Mouse (Mus musculus) spleen, adult 2 months (tissue): ENCODE measurements around the gene Zfp784. TPM values are rescaled to one million over a fixed set of nuclear protein-coding genes. Genes with fewer than 3 reads are reported as not detected.
A peak's percentile ranks its signal among the peaks of the same experiment; 100 is the strongest.

ENCODE experiments used
- DNase-seq, 2 experiments: peaks; one replicate each; pipeline versions ENCODE4 v3.0.0 to v3.0.0-alpha.2; 2012 to 2021; ENCODE audit warnings: low spot score in 2 of 2, low read depth in 1 of 2
- H3K27ac ChIP-seq: fragments of 200-500 bp; 2 replicates; pipeline ENCODE4 v1.5.1; 2012; ENCODE audit warnings: low read length, inconsistent platforms; ENCODE audit not compliant: insufficient read depth
- H3K27me3 ChIP-seq: fragments of 200-500 bp; 2 replicates; pipeline ENCODE4 v1.6.1; 2012; ENCODE audit warnings: mild to moderate bottlenecking, moderate library complexity, low read length, inconsistent platforms; ENCODE audit not compliant: control insufficient read depth, insufficient read depth
- H3K36me3 ChIP-seq: fragments of 200-500 bp; 2 replicates; pipeline ENCODE4 v1.6.1; 2012; ENCODE audit warnings: mild to moderate bottlenecking, low read length, inconsistent platforms; ENCODE audit not compliant: control insufficient read depth, insufficient read depth
- H3K4me1 ChIP-seq: fragments of 200-500 bp; 2 replicates; pipeline ENCODE4 v1.6.1; 2011; ENCODE audit warnings: inconsistent platforms; ENCODE audit not compliant: control insufficient read depth, insufficient read depth, insufficient read length
- H3K4me3 ChIP-seq: fragments of 200-500 bp; 2 replicates; pipeline ENCODE4 v1.5.1; 2011; ENCODE audit warnings: mild to moderate bottlenecking, inconsistent platforms; ENCODE audit not compliant: insufficient read depth, insufficient read length; ENCODE audit errors: extremely low read depth
- CTCF ChIP-seq: fragments of 200-500 bp; IDR thresholded peaks from 2 replicates; pipeline ENCODE4 v1.5.1; 2011; ENCODE audit warnings: mild to moderate bottlenecking, inconsistent platforms; ENCODE audit not compliant: insufficient read depth, insufficient read length, insufficient replicate concordance; ENCODE audit errors: extremely low read depth
- POLR2A ChIP-seq: fragments of 200-500 bp; IDR thresholded peaks from 2 replicates; pipeline ENCODE4 v1.6.1; 2011; ENCODE audit warnings: low read depth, low read length, inconsistent platforms
- WGBS: fragments of 180-500 bp; shearing (Covaris S2); methylation state at CpG from one replicate; pipeline ENCODE4 v1.1.7; 2018; 5-methylcytosine and 5-hydroxymethylcytosine counted together
- polyA plus RNA-seq: library from polyadenylated mRNA; depleted of rRNA; stranded (reverse); fragments of >200 nt; gene quantifications from 2 replicates; pipeline ENCODE4 v1.2.3, GENCODE M21; 2012

Gene Zfp784
- polyA plus RNA-seq, 1 experiment: 4.2 TPM

DNA sequence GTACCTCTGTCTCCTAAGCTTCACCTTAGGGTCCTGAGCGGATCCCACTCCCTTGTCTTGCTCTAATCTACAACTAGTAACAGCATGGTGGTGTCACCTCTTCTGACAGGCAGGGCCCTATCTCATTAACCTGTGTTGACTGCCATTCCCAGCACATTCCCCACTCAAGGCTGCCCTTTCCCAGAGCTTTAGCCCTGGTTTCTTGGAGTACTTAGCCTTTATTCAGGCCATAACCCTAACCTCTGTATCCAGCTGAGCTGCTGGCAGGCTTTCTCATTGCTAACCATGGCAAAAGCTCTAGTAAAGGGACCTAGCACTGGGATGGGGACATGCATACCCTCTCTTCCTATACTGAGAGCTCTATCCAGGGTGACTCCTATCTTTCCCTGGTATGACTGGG, 20.4 kb upstream of the Zfp784 start:
- Histone ChIP-seq H3K27me3 (peaks cover 11% of the 10 kb centered on the region), H3K36me3 (no peaks in the 10 kb centered on the region), H3K4me1 (peaks cover 5% of the 10 kb centered on the region; the same call in 1 of the 2 replicates), H3K27ac (no peak overlapping the region), H3K4me3 (no peak overlapping the region)
- TF ChIP-seq CTCF: no peak
- no peak for TF ChIP-seq POLR2A
- 87% methylated on average over 1 of the region's 1 CpGs for WGBS
- DNase-seq: no peak

DNA sequence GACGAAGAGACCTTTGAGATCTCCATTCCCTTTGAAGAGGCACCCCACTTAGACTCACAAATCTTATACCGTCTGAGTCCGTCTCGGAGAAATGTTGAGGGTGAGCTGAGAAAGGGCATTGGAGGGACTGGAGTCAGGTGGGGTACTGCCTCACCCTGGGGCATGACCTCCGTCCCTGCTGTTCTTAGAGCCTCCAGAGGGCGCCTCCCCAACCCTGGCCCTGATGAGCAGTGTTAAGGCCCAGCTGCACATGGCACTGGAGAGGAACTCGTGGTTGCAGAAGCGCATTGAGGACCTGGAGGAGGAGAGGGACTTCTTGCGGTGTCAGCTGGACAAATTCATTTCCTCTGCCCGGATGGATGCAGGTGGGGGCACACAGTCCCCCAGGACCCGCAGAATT, 19.6 kb upstream of the Zfp784 start:
- Histone ChIP-seq H3K27ac (no peak overlapping the region), H3K27me3 (peaks cover 16% of the 10 kb centered on the region), H3K4me1 (peaks cover 9% of the 10 kb centered on the region), H3K4me3 (no peak overlapping the region), H3K36me3 (no peaks in the 10 kb centered on the region)
- TF ChIP-seq CTCF (0 out of 2 replicates have a peak, but pooled peaks have one; percentile 32), POLR2A (no peak)
- DNase-seq: peak in 1 of 2 experiments; percentile 34
- WGBS: 33% methylated on average over 11 of the region's 11 CpGs

DNA sequence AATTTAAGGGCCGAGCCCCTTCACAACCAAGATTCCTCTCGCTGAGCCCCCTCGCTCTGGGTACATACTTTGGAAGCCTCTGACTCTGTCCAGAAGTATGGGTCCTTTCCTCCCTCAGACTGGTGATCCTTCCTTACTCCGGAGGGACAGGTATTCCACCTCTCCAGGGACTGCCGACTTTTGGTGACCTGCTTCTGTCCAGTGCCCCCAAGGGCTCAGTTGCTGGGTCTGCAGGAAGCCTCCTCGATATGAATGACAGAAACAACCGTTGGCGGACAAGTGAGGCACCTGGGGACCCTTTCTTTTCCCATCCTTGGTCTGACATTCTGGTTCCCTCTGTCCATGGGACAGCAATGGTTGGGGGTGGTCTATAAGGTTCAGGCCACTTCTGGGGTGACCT, 19.1 kb upstream of the Zfp784 start:
- Histone ChIP-seq H3K4me1 (peaks cover 13% of the 10 kb centered on the region), H3K36me3 (no peaks in the 10 kb centered on the region), H3K27ac (no peak overlapping the region), H3K4me3 (no peak overlapping the region), H3K27me3 (peaks cover 18% of the 10 kb centered on the region)
- TF ChIP-seq CTCF (no peak), POLR2A (no peak)
- 57% methylated on average over 8 of the region's 8 CpGs for WGBS
- DNase-seq: no peak

DNA sequence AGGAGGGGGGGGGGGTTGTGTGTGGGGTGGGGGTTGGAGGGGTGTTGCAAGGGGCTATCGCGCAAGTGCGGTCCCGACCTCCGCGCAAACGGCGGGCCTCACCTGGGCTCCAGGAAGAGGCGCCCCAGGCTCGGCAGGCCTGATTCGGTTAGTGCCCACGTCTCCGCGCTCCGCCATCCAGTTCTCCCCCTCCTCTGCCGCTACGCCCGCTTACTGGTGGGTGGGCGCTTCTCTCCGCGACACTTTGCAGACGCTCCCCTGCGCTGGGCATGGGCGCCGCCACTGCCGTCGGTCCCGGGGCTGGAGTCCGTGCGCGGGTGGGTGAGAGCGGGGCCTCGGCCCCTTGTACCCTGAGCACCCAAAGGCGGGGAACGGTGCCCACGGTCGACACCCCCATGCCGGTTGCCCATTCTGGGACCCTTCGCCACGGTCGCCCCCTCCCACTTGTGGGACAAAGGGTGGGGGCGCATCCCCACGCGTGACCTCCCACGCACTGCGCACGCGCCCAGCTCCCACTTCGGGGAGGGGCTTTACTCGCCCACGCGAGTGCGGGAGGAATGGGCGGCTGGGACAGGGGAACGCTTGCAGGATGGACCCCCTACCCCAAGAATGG, 18.5 kb upstream of the Zfp784 start:
- Histone ChIP-seq H3K4me1 (peaks cover 14% of the 10 kb centered on the region), H3K36me3 (no peaks in the 10 kb centered on the region), H3K4me3 (no peak overlapping the region), H3K27me3 (peaks cover 20% of the 10 kb centered on the region), H3K27ac (no peak overlapping the region)
- 7% methylated on average over 54 of the region's 55 CpGs for WGBS
- no peak for DNase-seq
- no peak for TF ChIP-seq POLR2A
- no peak for TF ChIP-seq CTCF

DNA sequence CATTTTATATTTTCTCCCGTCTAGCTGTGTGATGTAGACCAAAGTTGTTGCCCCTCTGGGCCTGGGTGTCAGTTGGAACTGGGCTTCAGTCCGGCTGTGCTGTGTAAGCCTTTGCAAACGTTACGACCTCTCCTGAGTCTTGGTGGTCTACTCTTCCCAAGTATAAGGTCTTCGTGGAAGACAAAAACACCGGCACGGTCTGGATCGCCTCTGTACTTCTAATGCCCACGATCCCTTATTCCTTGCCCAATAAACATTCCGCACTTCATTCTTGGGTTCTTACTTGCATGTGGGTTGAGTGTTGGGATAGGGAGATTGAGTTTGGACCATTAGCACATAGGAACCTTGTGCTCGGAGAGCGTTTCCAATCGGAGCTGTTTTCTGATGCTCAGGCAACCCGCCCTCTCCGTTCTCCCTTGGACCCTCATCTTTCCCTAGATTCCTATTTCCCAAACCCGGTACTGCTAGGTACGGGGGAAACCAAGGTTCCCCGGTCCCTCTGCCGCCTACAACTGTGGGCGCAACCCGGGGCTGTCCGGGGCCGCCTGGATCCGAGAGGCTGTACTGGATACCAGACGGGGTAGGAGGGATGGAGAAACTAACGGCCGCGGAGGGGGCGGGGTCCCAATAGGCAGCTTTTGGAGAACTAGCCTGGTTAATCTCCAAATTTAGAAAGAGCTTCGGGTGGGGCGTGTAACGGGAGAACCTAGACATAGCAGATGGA, 15.4 kb upstream of the Zfp784 start:
- H3K27ac ChIP-seq: no peak overlapping the region
- H3K4me1 ChIP-seq: peaks cover 16% of the 10 kb centered on the region
- WGBS: 22% methylated on average over 32 of the region's 32 CpGs
- no peak overlapping the region for H3K4me3 ChIP-seq
- no peak for DNase-seq
- H3K27me3 ChIP-seq: peaks cover 24% of the 10 kb centered on the region
- TF ChIP-seq POLR2A (no peak), CTCF (no peak)
- no peaks in the 10 kb centered on the region for H3K36me3 ChIP-seq

DNA sequence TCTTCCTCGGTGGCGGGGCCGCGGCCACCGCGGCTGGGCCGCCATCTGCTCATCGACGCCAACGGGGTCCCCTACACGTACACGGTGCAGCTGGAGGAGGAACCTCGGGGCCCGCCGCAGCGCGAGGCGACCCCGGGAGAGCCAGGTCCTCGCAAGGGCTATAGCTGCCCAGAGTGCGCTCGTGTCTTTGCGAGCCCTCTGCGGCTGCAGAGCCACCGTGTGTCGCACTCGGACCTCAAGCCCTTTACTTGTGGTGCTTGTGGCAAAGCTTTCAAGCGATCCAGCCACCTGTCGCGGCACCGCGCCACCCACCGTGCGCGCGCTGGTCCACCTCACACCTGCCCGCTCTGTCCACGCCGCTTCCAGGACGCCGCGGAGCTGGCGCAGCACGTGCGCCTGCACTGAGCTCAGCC, 14.7 kb upstream of the Zfp784 start:
- H3K36me3 ChIP-seq: no peaks in the 10 kb centered on the region
- no peak for DNase-seq
- peaks cover 24% of the 10 kb centered on the region for H3K27me3 ChIP-seq
- H3K4me3 ChIP-seq: no peak overlapping the region
- WGBS: 6% methylated on average over 45 of the region's 45 CpGs
- TF ChIP-seq POLR2A (no peak), CTCF (no peak)
- H3K27ac ChIP-seq: no peak overlapping the region
- H3K4me1 ChIP-seq: peaks cover 16% of the 10 kb centered on the region

DNA sequence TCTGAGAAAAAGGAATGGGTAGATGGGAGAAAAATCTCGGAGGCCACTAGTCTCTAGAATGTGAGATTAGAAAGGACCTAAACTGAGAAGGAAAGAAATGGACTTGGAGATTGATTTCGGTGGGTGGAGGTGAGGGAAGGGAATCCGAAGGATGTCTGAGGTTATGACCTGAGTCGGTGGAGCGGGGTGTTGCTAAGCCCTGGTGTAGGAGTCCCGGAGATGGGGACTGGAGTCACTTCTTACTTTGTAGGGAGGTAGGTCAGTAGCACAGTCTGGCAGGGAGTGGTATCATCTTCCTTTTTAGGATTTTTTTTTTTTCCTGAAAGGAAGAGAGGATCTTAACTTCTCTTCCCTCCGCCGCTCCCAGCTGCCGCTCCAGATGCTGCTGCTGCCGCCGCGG, 14.2 kb upstream of the Zfp784 start:
- Histone ChIP-seq H3K36me3 (no peaks in the 10 kb centered on the region), H3K27ac (no peak overlapping the region), H3K4me1 (peaks cover 16% of the 10 kb centered on the region), H3K4me3 (no peak overlapping the region), H3K27me3 (peaks cover 24% of the 10 kb centered on the region)
- WGBS: 8% methylated on average over 12 of the region's 12 CpGs
- TF ChIP-seq POLR2A: no peak
- TF ChIP-seq CTCF: no peak
- no peak for DNase-seq
